9 mouse cellular contexts compared by ENCODE assay signal in genomic region chr4:141766316-141766667, GRCm38 (mm10). TPM values are rescaled to one million over a fixed set of nuclear protein-coding genes. Genes with fewer than 3 reads are reported as not detected.
DNase-seq lines count a peak whose midpoint lies in the region; ATAC-seq and TF ChIP-seq lines count a peak whose summit lies in the region.
"Had no signal": no experiment of that assay in that cellular context is flagged by ENCODE, and none has a peak within 500 bp of the region (broad histone marks: within the 10 kb centered on the region; RNA-seq: fewer than 3 reads in every experiment).

No protein-coding gene starts in this region.

- DNase-seq in kidney, postnatal 14 days, result no peak
- peak; percentile 65 for DNase-seq in G1E (ENCODE audit: low spot score)
- no peak for DNase-seq in liver, postnatal 0 days
- DNase-seq in urinary bladder, postnatal 10 days (ENCODE audit: low spot score), result no peak
- no peak for DNase-seq in embryo, embryonic 10.5 days (ENCODE audit: low spot score)
- no peak for DNase-seq in kidney, postnatal 10 days

- TF ChIP-seq EP300 in liver, postnatal 0 days (IDR thresholded peaks at IDR 0.05; ENCODE audit: low read depth), result no peak

- no peak for TF ChIP-seq CTCF in G1E (IDR thresholded peaks at IDR 0.05; ENCODE audit: low read depth, low read length)
- no peak for TF ChIP-seq CTCF in liver, postnatal 0 days (IDR thresholded peaks at IDR 0.05; ENCODE audit: low read depth)

- 87% methylated on average over 8 of the region's 8 CpGs for WGBS in kidney, embryonic 14.5 days
- 46% methylated on average over 8 of the region's 8 CpGs for WGBS in liver, postnatal 0 days (ENCODE audit: insufficient replicate concordance)

- H3K4me1 ChIP-seq in kidney, embryonic 14.5 days (ENCODE audit: control insufficient read depth, insufficient read depth, low read length), result no peaks in the 10 kb centered on the region
- peaks cover 60% of the 10 kb centered on the region for H3K4me1 ChIP-seq in G1E (ENCODE audit: insufficient read depth, low read depth, low read length)
- peaks cover 44% of the 10 kb centered on the region for H3K4me1 ChIP-seq in liver, postnatal 0 days (ENCODE audit: insufficient read depth)

- H3K27ac ChIP-seq in kidney, embryonic 14.5 days (ENCODE audit: low read depth, low read length), result peak overlapping the region; percentile 86; the same call in 1 of the 2 replicates
- peak overlapping the region; percentile 61 for H3K27ac ChIP-seq in liver, postnatal 0 days (ENCODE audit: low read depth)

- H3K9me3 ChIP-seq in kidney, embryonic 14.5 days (ENCODE audit: control insufficient read depth, low read length), result no peaks in the 10 kb centered on the region
- no peaks in the 10 kb centered on the region for H3K9me3 ChIP-seq in G1E (replicated peaks)
- no peaks in the 10 kb centered on the region for H3K9me3 ChIP-seq in liver, postnatal 0 days (ENCODE audit: low read length)

- ATAC-seq in kidney, embryonic 14.5 days (ENCODE audit: low FRiP score, low TSS enrichment), result no peak
- peak; percentile 62 for ATAC-seq in G1E (ENCODE audit: extremely low read depth, insufficient number of reproducible peaks, low FRiP score, poor library complexity, severe bottlenecking)
- ATAC-seq in granulocyte monocyte progenitor cell, adult 5-6 weeks (replicated peaks; ENCODE audit: poor library complexity, severe bottlenecking), result peak; percentile 85
- ATAC-seq in liver, postnatal 0 days, result no peak

- no peak overlapping the region for H3K9ac ChIP-seq in kidney, embryonic 14.5 days (ENCODE audit: low read depth, low read length)
- H3K9ac ChIP-seq in liver, postnatal 0 days (replicated peaks), result peak overlapping the region; percentile 33; the same call in 1 of the 2 replicates

- no peaks in the 10 kb centered on the region for H3K27me3 ChIP-seq in kidney, embryonic 14.5 days (ENCODE audit: control insufficient read depth, insufficient read depth, low read length)
- H3K27me3 ChIP-seq in G1E (ENCODE audit: insufficient read depth, low read length), result no peaks in the 10 kb centered on the region
- no peaks in the 10 kb centered on the region for H3K27me3 ChIP-seq in liver, postnatal 0 days (ENCODE audit: insufficient read depth, low read length)

- H3K4me3 ChIP-seq in kidney, embryonic 14.5 days (ENCODE audit: low read length), result no peak overlapping the region
- peak overlapping the region; percentile 51; the same call in 1 of the 2 replicates for H3K4me3 ChIP-seq in G1E (ENCODE audit: low read depth, low read length)
- no peak overlapping the region for H3K4me3 ChIP-seq in liver, postnatal 0 days (ENCODE audit: low read depth, low read length)

- no peak overlapping the region for H3K4me2 ChIP-seq in kidney, embryonic 14.5 days (replicated peaks; ENCODE audit: low read depth, low read length)
- H3K4me2 ChIP-seq in liver, postnatal 0 days (ENCODE audit: low read depth, low read length), result peak overlapping the region; percentile 63; the same call in 1 of the 2 replicates

- H3K36me3 ChIP-seq in kidney, embryonic 14.5 days (ENCODE audit: control insufficient read depth, insufficient read depth, low read length), result peaks cover 61% of the 10 kb centered on the region
- H3K36me3 ChIP-seq in G1E (replicated peaks), result peaks cover 97% of the 10 kb centered on the region
- H3K36me3 ChIP-seq in liver, postnatal 0 days (replicated peaks; ENCODE audit: insufficient read depth, low read length), result peaks cover 54% of the 10 kb centered on the region

RNA-seq across cellular contexts. Expression of gene Agmat, which starts 19.8 kb away (rescaled TPM):
- polyA plus RNA-seq in kidney, embryonic 14.5 days (2014; fragmentation: Nextera tagmentation; extraction: Ambion mirVana), result 1.1 and 1.6 TPM in 2 replicates
- total RNA-seq in G1E (2014; fragmentation: Nextera tagmentation) (not detected in 2 replicates), G1E (2017) (0.05 TPM in 1 of 2 replicates, not detected in the other)
- polyA plus RNA-seq in G1E (2012), result 0.04 TPM in 1 of 2 replicates, not detected in the other
- not detected in 2 replicates for total RNA-seq in granulocyte monocyte progenitor cell, adult 5-6 weeks (2014; fragmentation: Nextera tagmentation)
- total RNA-seq in granulocyte monocyte progenitor cell, adult 5-6 weeks (2017), result not detected in 2 replicates
- polyA plus RNA-seq in liver, postnatal 0 days (2015; fragmentation: Nextera tagmentation; extraction: Ambion mirVana), result 101 and 105 TPM in 2 replicates

RNA-seq across cellular contexts. Expression of gene Dnajc16, which starts 24.4 kb away (rescaled TPM):
- polyA plus RNA-seq in kidney, embryonic 14.5 days (2014; fragmentation: Nextera tagmentation; extraction: Ambion mirVana), result 3.2 and 5.2 TPM in 2 replicates
- total RNA-seq in G1E (2014; fragmentation: Nextera tagmentation) (9.9 and 12.1 TPM in 2 replicates), G1E (2017) (10.6 and 11.9 TPM in 2 replicates)
- 2.7 and 2.9 TPM in 2 replicates for polyA plus RNA-seq in G1E (2012)
- 6.9 and 10.2 TPM in 2 replicates for total RNA-seq in granulocyte monocyte progenitor cell, adult 5-6 weeks (2014; fragmentation: Nextera tagmentation)
- 4.3 and 9.2 TPM in 2 replicates for total RNA-seq in granulocyte monocyte progenitor cell, adult 5-6 weeks (2017)
- 2.7 TPM in 2 replicates for polyA plus RNA-seq in liver, postnatal 0 days (2015; fragmentation: Nextera tagmentation; extraction: Ambion mirVana)

RNA-seq across cellular contexts. Expression of gene Casp9, which starts 27.1 kb away (rescaled TPM):
- polyA plus RNA-seq in kidney, embryonic 14.5 days (2014; fragmentation: Nextera tagmentation; extraction: Ambion mirVana), result 14.5 and 24.3 TPM in 2 replicates
- total RNA-seq in G1E (2014; fragmentation: Nextera tagmentation) (16.3 and 18.7 TPM in 2 replicates), G1E (2017) (25.7 and 30.1 TPM in 2 replicates)
- polyA plus RNA-seq in G1E (2012), result 21.7 and 26.1 TPM in 2 replicates
- total RNA-seq in granulocyte monocyte progenitor cell, adult 5-6 weeks (2014; fragmentation: Nextera tagmentation), result 11.5 and 12.8 TPM in 2 replicates
- total RNA-seq in granulocyte monocyte progenitor cell, adult 5-6 weeks (2017), result 8.7 and 11.1 TPM in 2 replicates
- 6.3 and 7.4 TPM in 2 replicates for polyA plus RNA-seq in liver, postnatal 0 days (2015; fragmentation: Nextera tagmentation; extraction: Ambion mirVana)

RNA-seq across cellular contexts. Expression of gene Ddi2, which starts 43.1 kb away (rescaled TPM):
- polyA plus RNA-seq in kidney, embryonic 14.5 days (2014; fragmentation: Nextera tagmentation; extraction: Ambion mirVana), result 11.0 and 20.6 TPM in 2 replicates
- total RNA-seq in G1E (2014; fragmentation: Nextera tagmentation), result 40.8 and 45.4 TPM in 2 replicates
- total RNA-seq in G1E (2017), result 25.6 and 27.9 TPM in 2 replicates
- 13.2 and 17.8 TPM in 2 replicates for polyA plus RNA-seq in G1E (2012)
- 27.4 and 32.9 TPM in 2 replicates for total RNA-seq in granulocyte monocyte progenitor cell, adult 5-6 weeks (2014; fragmentation: Nextera tagmentation)
- 26.8 and 32.7 TPM in 2 replicates for total RNA-seq in granulocyte monocyte progenitor cell, adult 5-6 weeks (2017)
- polyA plus RNA-seq in liver, postnatal 0 days (2015; fragmentation: Nextera tagmentation; extraction: Ambion mirVana), result 21.7 and 22.6 TPM in 2 replicates

RNA-seq across cellular contexts. Expression of gene Cela2a, which starts 59.7 kb away (rescaled TPM):
- not detected in 2 replicates for polyA plus RNA-seq in kidney, embryonic 14.5 days (2014; fragmentation: Nextera tagmentation; extraction: Ambion mirVana)
- total RNA-seq in G1E (2014; fragmentation: Nextera tagmentation) (not detected in 2 replicates), G1E (2017) (not detected in 2 replicates)
- not detected in 2 replicates for polyA plus RNA-seq in G1E (2012)
- total RNA-seq in granulocyte monocyte progenitor cell, adult 5-6 weeks (2014; fragmentation: Nextera tagmentation), result not detected in 2 replicates
- not detected in 2 replicates for total RNA-seq in granulocyte monocyte progenitor cell, adult 5-6 weeks (2017)
- polyA plus RNA-seq in liver, postnatal 0 days (2015; fragmentation: Nextera tagmentation; extraction: Ambion mirVana), result 0.61 and 28.3 TPM in 2 replicates
- total RNA-seq: layer of hippocampus, adult 18-20 months had no signal

Comparison
In these comparisons a context has a peak if more than half of its experiments do, and no peak if none do; other contexts are left out.
1. ATAC-seq: peak in G1E (single experiment) and granulocyte monocyte progenitor cell, adult 5-6 weeks (single experiment); none in kidney, embryonic 14.5 days (single experiment) and liver, postnatal 0 days (single experiment).
2. RNA of gene Agmat, which starts 19.8 kb away (polyA plus RNA-seq): 101 to 105 TPM in liver, postnatal 0 days; 1.1 to 1.6 TPM in kidney, embryonic 14.5 days and 0.04 TPM in G1E; every median in the first group is over 10 times any median in the second.